Comparison of ENCODE assay signal across 12 mouse cellular contexts in the genomic region with DNA sequence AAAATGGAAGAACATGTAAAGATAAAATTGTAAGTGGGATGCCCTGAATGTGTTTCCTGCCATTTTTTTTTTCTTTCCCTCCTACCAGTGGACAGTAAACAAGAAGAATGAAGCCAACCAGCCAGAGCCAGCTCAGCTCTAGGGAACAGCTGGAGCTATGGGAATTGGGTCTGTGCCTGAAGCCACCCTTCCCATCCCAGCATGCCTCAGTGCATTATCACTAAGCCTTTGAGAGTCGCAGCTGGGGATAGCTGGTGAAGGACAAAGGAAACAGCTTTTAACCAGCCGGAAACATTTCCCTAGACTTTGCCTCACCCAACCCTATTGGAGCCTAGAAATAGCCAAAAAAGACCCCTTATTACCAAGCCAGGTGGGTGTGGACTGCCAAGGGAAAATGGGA.
A peak's percentile ranks its signal among the peaks of the same experiment; 100 is the strongest.
DNase-seq lines count a peak whose midpoint lies in the region; ATAC-seq lines count a peak whose summit lies in the region.
"Had no signal": no experiment of that assay in that cellular context is flagged by ENCODE, and none has a peak within 500 bp of the region (broad histone marks: within the 10 kb centered on the region; RNA-seq: fewer than 3 reads in every experiment).

No protein-coding gene starts in this region.

- DNase-seq in heart, adult 18-20 months: peak; percentile 49 to 63
- DNase-seq in midbrain, embryonic 10.5 days (ENCODE audit: low spot score): peak; percentile 13
- peak; percentile 29 to 55 for DNase-seq in heart, postnatal 14 days
- DNase-seq in retina, embryonic 14.5 days (ENCODE audit: low spot score): peak; percentile 64
- no peak for DNase-seq in thymus, adult 18-20 months
- DNase-seq in right cerebral cortex, adult 18-20 months: no peak
- DNase-seq: liver, postnatal 0 days; right cerebral cortex, postnatal 14 days had no signal

- H3K9me3 ChIP-seq in heart, embryonic 11.5 days (replicated peaks; ENCODE audit: control insufficient read depth, low read length): no peaks in the 10 kb centered on the region
- H3K9me3 ChIP-seq in midbrain, embryonic 10.5 days (replicated peaks): no peaks in the 10 kb centered on the region
- H3K9me3 ChIP-seq in midbrain, embryonic 13.5 days: no peaks in the 10 kb centered on the region
- H3K9me3 ChIP-seq: stomach, embryonic 15.5 days had no signal

- no peaks in the 10 kb centered on the region for H3K36me3 ChIP-seq in heart, embryonic 11.5 days (ENCODE audit: control insufficient read depth, insufficient read depth, low read length)
- no peaks in the 10 kb centered on the region for H3K36me3 ChIP-seq in midbrain, embryonic 10.5 days
- no peaks in the 10 kb centered on the region for H3K36me3 ChIP-seq in midbrain, embryonic 13.5 days
- H3K36me3 ChIP-seq: stomach, embryonic 15.5 days had no signal

- intact Hi-C loops in heart, postnatal 14 days (cut with DNase I): no loop called here

- H3K9ac ChIP-seq in heart, embryonic 11.5 days (ENCODE audit: low read depth, low read length): no peak overlapping the region
- no peak overlapping the region for H3K9ac ChIP-seq in midbrain, embryonic 13.5 days (replicated peaks)
- H3K9ac ChIP-seq: liver, postnatal 0 days; stomach, embryonic 15.5 days had no signal

- H3K4me2 ChIP-seq in heart, embryonic 11.5 days: no peak overlapping the region
- H3K4me2 ChIP-seq in midbrain, embryonic 13.5 days (replicated peaks): no peak overlapping the region
- H3K4me2 ChIP-seq: stomach, embryonic 15.5 days had no signal

- H3K4me3 ChIP-seq in heart, embryonic 11.5 days (ENCODE audit: low read depth, low read length): no peak overlapping the region
- no peak overlapping the region for H3K4me3 ChIP-seq in midbrain, embryonic 10.5 days
- no peak overlapping the region for H3K4me3 ChIP-seq in midbrain, embryonic 13.5 days (replicated peaks)
- H3K4me3 ChIP-seq: stomach, embryonic 15.5 days had no signal

- no peak for ATAC-seq in heart, embryonic 11.5 days (replicated peaks; ENCODE audit: insufficient number of reproducible peaks, low FRiP score, low TSS enrichment)
- no peak for ATAC-seq in midbrain, embryonic 13.5 days
- ATAC-seq: intestine, embryonic 16.5 days; liver, postnatal 0 days had no signal

- WGBS in heart, embryonic 11.5 days (ENCODE audit: insufficient replicate concordance): 30% methylated on average over 2 of the region's 2 CpGs
- 41% methylated on average over 2 of the region's 2 CpGs for WGBS in midbrain, embryonic 10.5 days
- 28% methylated on average over 2 of the region's 2 CpGs for WGBS in midbrain, embryonic 13.5 days

- no peak overlapping the region for H3K27ac ChIP-seq in heart, embryonic 11.5 days (ENCODE audit: low read depth, low read length)
- H3K27ac ChIP-seq in midbrain, embryonic 10.5 days (replicated peaks): 0 out of 2 replicates have a peak overlapping the region, but pooled peaks have one; percentile 9
- H3K27ac ChIP-seq in midbrain, embryonic 13.5 days: no peak overlapping the region
- H3K27ac ChIP-seq: stomach, embryonic 15.5 days had no signal

- H3K27me3 ChIP-seq in heart, embryonic 11.5 days (ENCODE audit: control insufficient read depth, insufficient read depth, low read length): no peaks in the 10 kb centered on the region
- no peaks in the 10 kb centered on the region for H3K27me3 ChIP-seq in midbrain, embryonic 10.5 days (ENCODE audit: low read depth, poor library complexity, severe bottlenecking)
- H3K27me3 ChIP-seq in midbrain, embryonic 13.5 days: no peaks in the 10 kb centered on the region
- H3K27me3 ChIP-seq: stomach, embryonic 15.5 days had no signal

- H3K4me1 ChIP-seq in heart, embryonic 11.5 days (ENCODE audit: control insufficient read depth, insufficient read depth, low read length): peaks cover 3% of the 10 kb centered on the region; the same call in 1 of the 2 replicates
- H3K4me1 ChIP-seq in midbrain, embryonic 10.5 days: peaks cover 5% of the 10 kb centered on the region
- H3K4me1 ChIP-seq in midbrain, embryonic 13.5 days (replicated peaks): peaks cover 14% of the 10 kb centered on the region
- H3K4me1 ChIP-seq: stomach, embryonic 15.5 days had no signal

Comparison
In these comparisons a context has a peak if more than half of its experiments do, and no peak if none do; other contexts are left out.
1. DNase-seq: peak in heart, adult 18-20 months (2 of 2), midbrain, embryonic 10.5 days (single experiment), heart, postnatal 14 days (2 of 2) and retina, embryonic 14.5 days (single experiment); none in thymus, adult 18-20 months (0 of 2) and right cerebral cortex, adult 18-20 months (single experiment).